Mouse (Mus musculus) right cerebral cortex, postnatal 25 days (tissue): Measurements from ENCODE around the gene Ddx19a.
"Not testable (repeated sequence)": the region's sequence is repeated elsewhere in the genome, so short reads cannot be mapped to it uniquely, and the experiment has no call there.

Experiments
- DNase-seq: peaks from one replicate; pipeline ENCODE4 v3.0.0; 2022

Ddx19a gene

GRCm38 (mm10) chr8:110969910-110970770, 27.5 kb downstream of the Ddx19a start:
- DNase-seq = peak; percentile 90

- no peak for DNase-seq
Measured at GRCm38 (mm10) chr8:110967326-110967725, 30.3 kb downstream of the Ddx19a start.

- no peak for DNase-seq
Measured at GRCm38 (mm10) chr8:110966586-110966985, 31.0 kb downstream of the Ddx19a start.

GRCm38 (mm10) chr8:110965594-110965993, 32.0 kb downstream of the Ddx19a start:
- peak; percentile 40 for DNase-seq

- DNase-seq = no peak
Measured at GRCm38 (mm10) chr8:110964666-110965065, 32.9 kb downstream of the Ddx19a start.

- no peak for DNase-seq
Measured at GRCm38 (mm10) chr8:110963051-110963450, 34.5 kb downstream of the Ddx19a start.

GRCm38 (mm10) chr8:110959906-110960305, 37.7 kb downstream of the Ddx19a start:
- no peak for DNase-seq

- no peak for DNase-seq
Measured at GRCm38 (mm10) chr8:110959071-110959780, 38.4 kb downstream of the Ddx19a start.

- not testable (repeated sequence) for DNase-seq
Measured at GRCm38 (mm10) chr8:110958553-110958952, 39.0 kb downstream of the Ddx19a start.

- DNase-seq = no peak
Measured at GRCm38 (mm10) chr8:110958135-110958534, 39.5 kb downstream of the Ddx19a start.

- DNase-seq = no peak
Measured at GRCm38 (mm10) chr8:110957471-110957870, 40.1 kb downstream of the Ddx19a start.

- DNase-seq = no peak
Measured at GRCm38 (mm10) chr8:110956619-110957450, 40.8 kb downstream of the Ddx19a start.

GRCm38 (mm10) chr8:110954776-110955175, 42.8 kb downstream of the Ddx19a start:
- no peak for DNase-seq

- DNase-seq = no peak
Measured at GRCm38 (mm10) chr8:110950065-110950484, 47.5 kb downstream of the Ddx19a start.

GRCm38 (mm10) chr8:110945716-110946115, 51.9 kb downstream of the Ddx19a start:
- DNase-seq = no peak

- DNase-seq = no peak
Measured at GRCm38 (mm10) chr8:110944276-110944876, 53.2 kb downstream of the Ddx19a start.

GRCm38 (mm10) chr8:110941453-110941948, 56.1 kb downstream of the Ddx19a start:
- no peak for DNase-seq

- no peak for DNase-seq
Measured at GRCm38 (mm10) chr8:110940682-110941452, 56.7 kb downstream of the Ddx19a start.

- peak; percentile 73 for DNase-seq
Measured at GRCm38 (mm10) chr8:110938882-110939589, 58.6 kb downstream of the Ddx19a start.

- DNase-seq = peak; percentile 57
Measured at GRCm38 (mm10) chr8:110936217-110936616, 61.4 kb downstream of the Ddx19a start.

- no peak for DNase-seq
Measured at GRCm38 (mm10) chr8:110933272-110933671, 64.3 kb downstream of the Ddx19a start.
